Mouse (Mus musculus): ENCODE measurements around the gene Sgms1.

DNA sequence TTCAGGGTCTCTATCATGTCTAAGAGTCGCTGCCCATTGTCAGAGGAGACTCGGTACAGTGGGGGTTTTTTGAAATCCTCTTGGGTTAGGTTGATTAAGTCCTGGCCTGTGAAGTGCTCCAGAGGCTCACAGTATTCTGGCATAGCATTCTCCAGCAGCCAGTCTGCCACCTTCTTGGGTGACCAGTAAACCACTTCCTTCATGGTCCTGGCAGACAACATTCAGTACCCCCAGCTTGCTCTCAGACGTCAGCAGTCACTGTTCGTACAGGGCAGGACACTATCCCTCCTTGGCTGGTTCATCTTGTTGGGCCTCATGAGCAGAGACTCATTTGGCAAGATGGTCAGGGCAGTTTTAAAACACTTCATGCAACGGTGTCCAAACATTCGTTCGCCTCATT lies 229.6 kb downstream of the Sgms1 start:
- TF ChIP-seq POLR2A (IDR thresholded peaks at IDR 0.05; ENCODE audit: low read depth, low read length): no peak
- TF ChIP-seq CTCF (conservative IDR thresholded peaks at IDR 0.05; ENCODE audit: insufficient read depth, insufficient read length, low read depth, low read length): no peak
